Mouse (Mus musculus): ENCODE results near the gene Cdc34. TPM values are rescaled to one million over a fixed set of nuclear protein-coding genes. Genes with fewer than 3 reads are reported as not detected.

The Cdc34 gene
- polyA plus RNA-seq, 1 experiment: 110 TPM

DNA sequence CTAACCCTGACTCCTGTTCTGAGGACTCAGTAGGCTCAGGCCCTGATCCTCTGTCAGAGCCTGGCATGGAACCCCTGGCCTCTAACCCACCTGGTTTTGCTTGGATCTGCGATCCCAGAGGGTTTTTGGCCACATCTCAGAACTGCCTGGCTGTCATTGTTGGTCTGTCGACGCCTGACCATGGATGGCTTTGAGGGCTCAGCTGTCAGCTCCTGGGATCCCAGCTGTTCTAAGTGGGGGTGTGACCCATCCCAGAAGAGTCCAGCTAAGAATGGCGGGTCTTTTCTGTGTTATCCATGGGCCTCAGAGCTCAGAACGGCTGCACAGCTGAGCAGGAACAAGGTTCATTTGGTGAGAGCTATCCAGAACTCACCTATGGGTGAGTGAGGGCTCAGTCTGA lies 39.1 kb downstream of the Cdc34 start:
- H3K4me3 ChIP-seq (ENCODE audit: insufficient read depth, low read length): no peak overlapping the region
- TF ChIP-seq CTCF (IDR thresholded peaks at IDR 0.05; ENCODE audit: extremely low read depth, insufficient read depth, low read length): no peak
- no peak for TF ChIP-seq POLR2A (IDR thresholded peaks at IDR 0.05; ENCODE audit: extremely low read depth, insufficient read depth, low read length)
- H3K4me1 ChIP-seq (ENCODE audit: control insufficient read depth, insufficient read depth, low read length): peaks cover 8% of the 10 kb centered on the region; the same call in 1 of the 2 replicates
- no peak overlapping the region for H3K27ac ChIP-seq (ENCODE audit: insufficient read depth, low read length)

DNA sequence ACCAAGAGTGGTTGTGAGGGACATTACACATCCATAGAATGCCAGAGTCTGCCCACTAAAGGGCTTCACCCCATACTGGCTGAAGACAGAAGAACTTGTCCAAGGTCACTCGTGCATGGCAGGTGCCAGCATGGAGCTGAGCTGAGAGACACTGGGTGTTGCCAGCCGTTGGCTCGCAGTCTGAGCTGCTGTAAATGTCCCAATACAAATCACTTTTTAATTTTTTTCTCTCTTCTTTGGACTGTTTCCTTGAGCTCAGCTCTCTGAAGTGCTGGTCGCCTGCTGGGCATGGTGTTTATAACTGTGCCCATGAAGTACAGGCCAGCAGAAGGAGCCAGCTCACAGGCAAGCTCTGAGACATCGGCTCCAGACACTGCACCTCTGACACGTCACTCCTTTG lies 41.1 kb downstream of the Cdc34 start:
- TF ChIP-seq POLR2A (IDR thresholded peaks at IDR 0.05; ENCODE audit: extremely low read depth, insufficient read depth, low read length) (no peak), CTCF (IDR thresholded peaks at IDR 0.05; ENCODE audit: extremely low read depth, insufficient read depth, low read length) (no peak)
- Histone ChIP-seq H3K27ac (ENCODE audit: insufficient read depth, low read length) (no peak overlapping the region), H3K4me1 (ENCODE audit: control insufficient read depth, insufficient read depth, low read length) (peaks cover 8% of the 10 kb centered on the region; the same call in 1 of the 2 replicates), H3K4me3 (ENCODE audit: insufficient read depth, low read length) (no peak overlapping the region)

DNA sequence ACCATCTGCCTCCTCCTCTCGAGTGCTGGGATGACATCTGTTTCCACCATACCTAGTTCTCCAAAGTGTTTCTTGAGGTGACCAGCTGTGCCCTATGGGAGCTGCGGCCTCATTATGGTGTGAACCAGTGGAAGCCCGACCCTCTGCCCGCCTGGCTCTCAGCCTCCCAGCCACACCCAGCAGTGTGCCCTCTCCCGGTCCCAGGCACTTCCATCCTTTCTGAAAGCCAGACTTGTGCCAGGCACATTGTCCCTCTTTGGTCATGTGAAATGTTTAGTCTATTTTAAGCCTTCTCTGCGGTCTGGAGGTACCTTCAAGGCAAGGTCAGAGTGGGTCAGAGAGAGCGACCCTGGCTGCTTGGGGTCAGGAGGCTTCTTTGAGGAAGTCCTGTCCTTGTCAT lies 41.7 kb downstream of the Cdc34 start:
- H3K4me3 ChIP-seq (ENCODE audit: insufficient read depth, low read length): no peak overlapping the region
- H3K4me1 ChIP-seq (ENCODE audit: control insufficient read depth, insufficient read depth, low read length): peaks cover 6% of the 10 kb centered on the region; the same call in 1 of the 2 replicates
- TF ChIP-seq POLR2A (IDR thresholded peaks at IDR 0.05; ENCODE audit: extremely low read depth, insufficient read depth, low read length): no peak
- no peak for TF ChIP-seq CTCF (IDR thresholded peaks at IDR 0.05; ENCODE audit: extremely low read depth, insufficient read depth, low read length)
- H3K27ac ChIP-seq (ENCODE audit: insufficient read depth, low read length): no peak overlapping the region

DNA sequence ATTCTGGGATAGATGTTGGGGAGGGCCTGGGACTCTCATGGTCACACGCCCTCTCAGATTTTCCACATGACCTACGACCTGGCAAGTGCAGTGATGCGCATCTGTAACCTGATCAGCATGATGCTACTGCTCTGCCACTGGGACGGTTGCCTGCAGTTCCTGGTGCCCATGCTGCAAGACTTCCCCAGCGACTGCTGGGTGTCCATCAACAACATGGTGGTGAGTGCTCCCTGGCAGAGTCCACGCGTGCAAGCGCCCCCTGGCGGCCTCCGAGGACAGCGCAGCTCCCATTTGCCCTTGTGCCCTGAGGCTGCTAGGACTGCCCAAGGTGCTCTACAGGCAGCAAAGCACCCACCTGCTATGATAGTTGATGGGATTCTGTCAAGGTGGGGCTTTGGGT lies 44.1 kb downstream of the Cdc34 start:
- Histone ChIP-seq H3K4me3 (ENCODE audit: insufficient read depth, low read length) (no peak overlapping the region), H3K27ac (ENCODE audit: insufficient read depth, low read length) (no peak overlapping the region), H3K4me1 (ENCODE audit: control insufficient read depth, insufficient read depth, low read length) (peaks cover 4% of the 10 kb centered on the region)
- TF ChIP-seq POLR2A (IDR thresholded peaks at IDR 0.05; ENCODE audit: extremely low read depth, insufficient read depth, low read length): no peak
- TF ChIP-seq CTCF (IDR thresholded peaks at IDR 0.05; ENCODE audit: extremely low read depth, insufficient read depth, low read length): peak; percentile 41; the same call in 1 of the 2 replicates

DNA sequence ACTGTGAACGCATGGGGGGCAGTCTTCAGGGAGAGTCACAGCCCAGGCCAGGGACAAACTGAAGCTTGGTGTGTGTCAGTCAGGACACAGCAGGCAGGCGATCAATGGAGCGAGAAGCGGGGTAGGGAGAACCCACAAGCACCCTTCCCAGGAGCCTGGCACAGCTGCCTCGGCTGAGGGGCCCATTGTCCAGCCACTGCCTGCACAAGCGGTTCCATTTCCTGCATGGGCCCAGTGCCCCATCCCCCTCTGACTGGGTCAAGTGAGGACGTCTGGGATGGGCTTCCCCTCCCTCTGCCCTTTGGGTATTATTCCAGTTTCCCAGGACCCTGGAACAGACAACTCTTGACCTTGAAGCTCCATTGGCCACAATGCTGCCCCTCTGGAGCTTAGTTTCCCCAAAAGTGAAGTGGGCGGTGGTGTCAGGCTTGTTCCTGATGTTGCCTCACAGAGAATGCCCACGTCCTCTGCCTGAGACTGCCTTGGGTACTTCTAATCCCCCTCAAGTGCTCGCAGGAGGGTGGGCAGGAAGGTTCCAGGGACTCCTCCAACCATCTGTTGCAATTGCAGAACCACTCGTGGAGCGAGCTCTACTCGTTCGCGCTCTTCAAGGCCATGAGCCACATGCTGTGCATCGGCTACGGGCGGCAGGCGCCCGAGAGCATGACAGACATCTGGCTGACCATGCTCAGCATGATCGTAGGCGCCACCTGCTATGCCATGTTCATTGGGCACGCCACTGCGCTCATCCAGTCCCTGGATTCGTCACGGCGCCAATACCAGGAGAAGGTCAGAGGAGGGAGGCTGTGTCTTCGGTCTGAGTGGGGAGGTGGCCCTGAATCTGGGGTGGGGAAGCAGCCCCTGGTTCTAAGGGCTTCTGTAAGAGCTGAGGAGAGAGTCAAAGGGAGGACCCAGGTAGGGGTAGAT lies 46.6 kb downstream of the Cdc34 start:
- Histone ChIP-seq H3K4me3 (ENCODE audit: insufficient read depth, low read length) (no peak overlapping the region), H3K27ac (ENCODE audit: insufficient read depth, low read length) (peak overlapping the region; percentile 60), H3K4me1 (ENCODE audit: control insufficient read depth, insufficient read depth, low read length) (peaks cover 2% of the 10 kb centered on the region; the same call in 1 of the 2 replicates)
- TF ChIP-seq CTCF (IDR thresholded peaks at IDR 0.05; ENCODE audit: extremely low read depth, insufficient read depth, low read length): no peak
- no peak for TF ChIP-seq POLR2A (IDR thresholded peaks at IDR 0.05; ENCODE audit: extremely low read depth, insufficient read depth, low read length)

DNA sequence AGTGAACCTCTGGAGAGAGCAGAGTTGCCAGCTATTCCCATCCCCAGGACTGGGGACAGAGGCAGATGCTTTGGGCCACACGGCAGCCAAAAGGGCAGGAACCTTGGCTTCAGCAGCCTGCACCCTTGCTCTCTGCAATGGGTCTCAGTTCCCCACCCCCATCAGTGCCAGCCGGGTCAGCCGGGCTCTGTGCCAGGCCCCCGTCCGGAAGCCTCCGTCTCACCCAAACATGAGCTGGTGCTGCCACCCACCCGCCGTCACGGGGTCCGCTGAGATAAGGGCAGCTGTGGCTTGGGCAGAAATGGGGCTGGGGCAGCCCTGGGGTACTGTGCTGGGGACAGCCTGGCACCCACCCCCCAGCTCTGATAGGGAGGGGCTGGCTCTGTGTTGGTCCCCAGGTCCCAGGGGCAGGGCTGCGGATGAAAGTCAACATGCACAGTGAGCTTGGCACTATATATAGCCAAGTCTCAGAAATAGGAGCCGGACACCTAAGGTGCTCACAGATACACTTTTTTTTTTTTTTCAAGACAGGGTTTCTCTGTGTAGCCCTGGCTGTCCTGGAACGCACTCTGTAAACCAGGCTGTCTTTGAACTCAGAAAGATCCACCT lies 47.5 kb downstream of the Cdc34 start:
- Histone ChIP-seq H3K4me1 (ENCODE audit: control insufficient read depth, insufficient read depth, low read length) (peaks cover 2% of the 10 kb centered on the region; the same call in 1 of the 2 replicates), H3K4me3 (ENCODE audit: insufficient read depth, low read length) (no peak overlapping the region), H3K27ac (ENCODE audit: insufficient read depth, low read length) (peak overlapping the region; percentile 47; the same call in 1 of the 2 replicates)
- TF ChIP-seq CTCF (IDR thresholded peaks at IDR 0.05; ENCODE audit: extremely low read depth, insufficient read depth, low read length): no peak
- no peak for TF ChIP-seq POLR2A (IDR thresholded peaks at IDR 0.05; ENCODE audit: extremely low read depth, insufficient read depth, low read length)

DNA sequence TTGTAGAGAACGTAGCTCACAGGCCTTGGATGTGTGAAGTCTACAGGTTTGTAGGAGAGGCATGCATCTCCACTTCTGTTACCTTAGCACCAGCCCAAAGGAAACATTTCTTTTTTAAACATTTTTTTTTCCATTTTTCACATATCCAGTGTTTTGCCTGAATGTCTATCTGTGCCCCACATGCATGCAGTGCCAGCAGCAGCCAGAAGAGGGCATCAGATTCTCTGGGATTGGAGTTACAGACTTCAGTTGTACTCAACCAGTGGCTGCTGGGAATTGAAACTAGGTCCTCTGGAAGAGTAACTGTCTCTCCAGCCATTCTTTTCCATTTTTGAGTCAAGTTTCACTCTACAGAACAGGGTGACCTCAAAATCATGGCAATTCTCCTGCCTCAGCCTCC lies 50.5 kb downstream of the Cdc34 start:
- no peak overlapping the region for H3K27ac ChIP-seq (ENCODE audit: insufficient read depth, low read length)
- H3K4me1 ChIP-seq (ENCODE audit: control insufficient read depth, insufficient read depth, low read length): peaks cover 2% of the 10 kb centered on the region; the same call in 1 of the 2 replicates
- no peak overlapping the region for H3K4me3 ChIP-seq (ENCODE audit: insufficient read depth, low read length)
- TF ChIP-seq POLR2A (IDR thresholded peaks at IDR 0.05; ENCODE audit: extremely low read depth, insufficient read depth, low read length) (no peak), CTCF (IDR thresholded peaks at IDR 0.05; ENCODE audit: extremely low read depth, insufficient read depth, low read length) (peak; percentile 62)

DNA sequence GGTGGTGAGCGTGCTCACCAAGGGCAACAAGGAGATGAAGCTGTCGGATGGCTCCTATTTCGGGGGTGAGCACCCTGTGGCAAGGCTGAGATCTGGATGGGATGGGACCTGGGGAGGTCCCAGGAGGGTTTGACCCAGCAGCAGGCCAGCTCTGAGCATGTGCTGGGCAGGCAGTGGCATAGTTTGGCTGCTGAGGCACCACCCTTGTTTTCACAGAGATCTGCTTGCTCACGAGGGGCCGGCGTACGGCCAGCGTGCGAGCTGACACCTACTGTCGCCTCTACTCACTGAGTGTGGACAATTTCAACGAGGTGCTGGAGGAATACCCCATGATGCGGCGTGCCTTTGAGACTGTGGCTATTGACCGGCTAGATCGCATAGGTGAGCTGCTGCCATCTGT lies 51.9 kb downstream of the Cdc34 start:
- H3K4me1 ChIP-seq (ENCODE audit: control insufficient read depth, insufficient read depth, low read length): peaks cover 1% of the 10 kb centered on the region; the same call in 1 of the 2 replicates
- H3K4me3 ChIP-seq (ENCODE audit: insufficient read depth, low read length): no peak overlapping the region
- H3K27ac ChIP-seq (ENCODE audit: insufficient read depth, low read length): no peak overlapping the region
- TF ChIP-seq POLR2A (IDR thresholded peaks at IDR 0.05; ENCODE audit: extremely low read depth, insufficient read depth, low read length): no peak

DNA sequence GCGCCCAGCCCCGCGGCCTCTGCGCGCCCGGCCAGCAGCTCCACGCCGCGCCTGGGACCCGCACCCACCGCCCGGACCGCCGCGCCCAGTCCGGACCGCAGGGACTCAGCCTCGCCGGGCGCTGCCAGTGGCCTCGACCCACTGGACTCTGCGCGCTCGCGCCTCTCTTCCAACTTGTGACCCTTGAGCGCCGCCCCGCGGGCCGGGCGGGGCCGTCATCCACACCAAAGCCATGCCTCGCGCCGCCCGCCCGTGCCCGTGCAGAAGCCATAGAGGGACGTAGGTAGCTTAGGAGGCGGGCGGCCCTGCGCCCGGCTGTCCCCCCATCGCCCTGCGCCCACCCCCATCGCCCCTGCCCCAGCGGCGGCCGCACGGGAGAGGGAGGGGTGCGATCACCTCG lies 53.4 kb downstream of the Cdc34 start:
- no peak overlapping the region for H3K27ac ChIP-seq (ENCODE audit: insufficient read depth, low read length)
- no peaks in the 10 kb centered on the region for H3K4me1 ChIP-seq (ENCODE audit: control insufficient read depth, insufficient read depth, low read length)
- H3K4me3 ChIP-seq (ENCODE audit: insufficient read depth, low read length): no peak overlapping the region
- no peak for TF ChIP-seq POLR2A (IDR thresholded peaks at IDR 0.05; ENCODE audit: extremely low read depth, insufficient read depth, low read length)
- TF ChIP-seq CTCF (IDR thresholded peaks at IDR 0.05; ENCODE audit: extremely low read depth, insufficient read depth, low read length): no peak

Data from cortical plate, adult 2 months (tissue).